Mouse (Mus musculus) gastrocnemius, adult 2 months (tissue): ENCODE data around the gene Calhm2. TPM values are rescaled to one million over a fixed set of nuclear protein-coding genes. Genes with fewer than 3 reads are reported as not detected.

ENCODE experiments used
- DNase-seq: peaks from one replicate; pipeline ENCODE4 v3.0.0; 2022
- H3K27ac ChIP-seq: fragments of 200-600 bp; 2 replicates; pipeline ENCODE4 v1.8.1; 2022; ENCODE audit warnings: mild to moderate bottlenecking
- H3K4me3 ChIP-seq: fragments of 200-600 bp; 2 replicates; pipeline ENCODE4 v1.8.1; 2022; ENCODE audit warnings: mild to moderate bottlenecking, moderate library complexity
- CTCF ChIP-seq: fragments of 200-600 bp; IDR thresholded peaks from 2 replicates; pipeline ENCODE4 v1.8.1; 2022; ENCODE audit warnings: antibody characterized with exemption, mild to moderate bottlenecking, moderate library complexity
- intact Hi-C: fragments of 180-260 bp; cut with DNase I; formaldehyde crosslinking; loops from one replicate; pipeline ENCODE4 v1.15.1; 2025
- total RNA-seq, 2 experiments: library from RNA; stranded (reverse); gene quantifications; 2 replicates each; pipeline ENCODE4 v1.2.3; 2021

Gene Calhm2
- total RNA-seq, 2 experiments from 2014 or later: 1.6 to 2.3 TPM

- Histone ChIP-seq H3K4me3 (peak within 1 kb of the TSS; percentile 94), H3K27ac (peak within 1 kb of the TSS; percentile 99)
- intact Hi-C loops: no loop called here
- TF ChIP-seq CTCF: no peak
- DNase-seq: peak; percentile 98
Measured at GRCm38 (mm10) chr19:47090550-47091156, 47.4 kb downstream of the Calhm2 start, which contains the start of the genes Usmg5 and Pdcd11. Usmg5 (minus strand) TSS chr19:47090647. Pdcd11 (plus strand) TSS chr19:47090768.

GRCm38 (mm10) chr19:47089718-47090525 lies 48.2 kb downstream of the Calhm2 start:
- no peak for DNase-seq
- intact Hi-C loops: no loop called here

GRCm38 (mm10) chr19:47088226-47088625 lies 49.9 kb downstream of the Calhm2 start:
- intact Hi-C loops: no loop called here
- Histone ChIP-seq H3K4me3 (peak overlapping the region; percentile 94), H3K27ac (no peak overlapping the region; the same call in 1 of the 2 replicates)
- DNase-seq: peak; percentile 33
- no peak for TF ChIP-seq CTCF

More at GRCm38 (mm10) chr19:47089718-47090525, 48.2 kb downstream of the Calhm2 start:
- no peak for TF ChIP-seq CTCF
- Histone ChIP-seq H3K27ac (peak overlapping the region; percentile 99), H3K4me3 (peak overlapping the region; percentile 94)

GRCm38 (mm10) chr19:47067924-47068611 lies 70.0 kb downstream of the Calhm2 start:
- H3K27ac ChIP-seq: peak overlapping the region; percentile 93
- peak; percentile 90 for DNase-seq
- peak overlapping the region; percentile 92 for H3K4me3 ChIP-seq
- intact Hi-C loops: no loop called here
- TF ChIP-seq CTCF: peak; percentile 26; the same call in 1 of the 2 replicates

- TF ChIP-seq CTCF: peak; percentile 1; the same call in 1 of the 2 replicates
Measured at GRCm38 (mm10) chr19:47067096-47067882, 70.8 kb downstream of the Calhm2 start, which contains the start of gene Taf5. Taf5 (plus strand) TSS chr19:47067746.

GRCm38 (mm10) chr19:47065860-47066259 lies 72.2 kb downstream of the Calhm2 start:
- no peak overlapping the region for H3K4me3 ChIP-seq
- H3K27ac ChIP-seq: no peak overlapping the region
- no peak for DNase-seq
- TF ChIP-seq CTCF: 0 out of 2 replicates have a peak, but pooled peaks have one; percentile 14
- intact Hi-C loops: no loop called here

More at GRCm38 (mm10) chr19:47067096-47067882, 70.8 kb downstream of the Calhm2 start, which contains the start of gene Taf5:
- Histone ChIP-seq H3K27ac (peak within 1 kb of the TSS; percentile 93), H3K4me3 (peak within 1 kb of the TSS; percentile 92)
- DNase-seq: peak; percentile 98
- intact Hi-C loops: no loop called here

GRCm38 (mm10) chr19:47057684-47058083 lies 80.4 kb downstream of the Calhm2 start:
- no peak overlapping the region for H3K4me3 ChIP-seq
- no peak overlapping the region for H3K27ac ChIP-seq
- no peak for TF ChIP-seq CTCF
- intact Hi-C loops: no loop called here
- no peak for DNase-seq

Other genes starting within 250 kb of the Calhm2 start
- not detected for gene Ina, start 123.6 kb downstream of the Calhm2 start, total RNA-seq
- gene Nt5c2, start 123.1 kb downstream of the Calhm2 start, total RNA-seq: 10 to 100 TPM in 1 of 2 experiments, 1 to 10 TPM in 1; 9.5 to 18.2 TPM
- gene Pcgf6, start 87.4 kb downstream of the Calhm2 start, total RNA-seq: 1 to 10 TPM; 4.7 to 5.3 TPM
- gene Taf5, start 70.5 kb downstream of the Calhm2 start, total RNA-seq: 1 to 10 TPM; 2.5 to 3.3 TPM
- gene Usmg5, start 47.6 kb downstream of the Calhm2 start, total RNA-seq: 1,000 to 10,000 TPM; 1,097 to 1,442 TPM
- gene Pdcd11, start 47.5 kb downstream of the Calhm2 start, total RNA-seq: 1 to 10 TPM; 8.0 to 8.6 TPM
- gene Calhm1, start 6.0 kb upstream of the Calhm2 start, total RNA-seq: not detected
- not detected for gene Calhm3, start 19.5 kb upstream of the Calhm2 start, total RNA-seq
- 100 to 1,000 TPM; 124 to 133 TPM for gene Neurl1a, start 40.5 kb upstream of the Calhm2 start, total RNA-seq